Mouse (Mus musculus) adrenal gland, adult 8-10 months (tissue): ENCODE measurements around the gene Casr. TPM values are rescaled to one million over a fixed set of nuclear protein-coding genes. Genes with fewer than 3 reads are reported as not detected.

Source experiments
- DNase-seq: peaks from one replicate; pipeline ENCODE4 v3.0.0; 2022
- total RNA-seq, 4 experiments: library from RNA; stranded (reverse); gene quantifications; 2 replicates each; pipeline ENCODE4 v1.2.4; 2022

Gene Casr
- not detected for total RNA-seq

DNA sequence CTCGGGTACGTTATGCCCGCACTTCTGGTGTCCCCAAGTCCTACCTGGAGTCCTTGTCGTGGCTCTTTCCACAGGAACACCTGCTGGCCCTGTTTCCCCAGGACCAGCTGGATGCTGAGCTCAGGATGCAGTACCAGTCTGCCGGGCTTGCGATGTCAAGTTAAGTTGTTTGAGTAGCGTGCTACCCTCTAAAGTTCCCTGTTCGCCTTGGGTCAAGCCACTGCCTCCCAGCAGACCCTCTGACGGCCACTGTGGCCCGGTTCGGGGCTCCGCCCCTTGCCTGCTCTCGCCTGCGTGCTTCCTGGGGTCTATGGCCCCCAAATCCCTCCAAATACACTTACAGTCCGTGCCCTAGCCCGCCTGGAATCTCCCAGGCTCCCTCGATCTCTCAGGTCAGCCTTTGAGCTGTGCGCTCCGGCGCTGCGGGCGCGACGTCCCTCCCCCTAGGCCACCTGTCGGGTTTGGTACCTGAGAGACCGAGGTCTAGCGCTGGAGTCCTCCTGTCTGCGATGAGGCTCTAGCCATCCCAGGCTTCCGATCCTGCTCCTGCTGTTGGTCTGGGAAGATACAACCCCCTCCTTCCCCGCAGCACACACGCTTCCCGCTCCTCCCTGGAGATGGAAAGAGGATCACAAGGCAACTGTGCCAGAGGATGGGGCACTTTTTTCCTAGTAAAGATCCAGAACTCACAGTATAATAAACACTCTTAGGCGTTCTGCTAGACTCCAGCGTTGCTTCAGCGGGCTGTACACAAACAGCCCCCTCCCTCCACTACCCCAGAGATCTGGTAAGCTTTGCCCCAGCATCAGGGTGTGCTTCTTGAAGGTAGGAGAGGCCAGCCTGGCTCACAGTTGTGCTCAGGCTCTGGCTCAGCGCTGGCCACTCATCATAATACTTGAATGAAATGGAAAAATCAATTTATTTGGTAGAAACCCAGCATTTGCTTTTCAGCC, at the start of gene Casr:
Gene Casr, minus strand, starts transcription at position 756 of the 953 bp plus-strand sequence.
- DNase-seq = no peak

DNA sequence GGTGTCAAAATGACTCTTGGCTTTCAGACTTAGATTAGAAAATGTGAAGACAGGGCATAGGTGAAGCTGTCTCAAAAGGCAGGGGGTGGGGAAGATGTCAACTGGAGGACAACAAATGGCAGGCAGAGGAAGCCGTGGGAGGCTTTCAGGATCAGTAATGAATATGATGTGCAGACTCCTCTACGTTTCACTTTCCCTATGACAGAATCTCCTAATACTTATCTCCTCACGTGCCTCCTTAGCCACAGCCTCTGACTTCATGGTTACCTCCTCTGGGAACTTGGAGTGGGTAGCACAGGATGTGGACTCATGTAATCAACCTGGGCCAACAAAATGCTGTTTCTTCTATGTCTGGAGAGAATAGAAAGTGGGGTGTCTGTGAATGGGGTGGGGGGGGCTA, 40.7 kb upstream of the Casr start:
- no peak for DNase-seq

DNA sequence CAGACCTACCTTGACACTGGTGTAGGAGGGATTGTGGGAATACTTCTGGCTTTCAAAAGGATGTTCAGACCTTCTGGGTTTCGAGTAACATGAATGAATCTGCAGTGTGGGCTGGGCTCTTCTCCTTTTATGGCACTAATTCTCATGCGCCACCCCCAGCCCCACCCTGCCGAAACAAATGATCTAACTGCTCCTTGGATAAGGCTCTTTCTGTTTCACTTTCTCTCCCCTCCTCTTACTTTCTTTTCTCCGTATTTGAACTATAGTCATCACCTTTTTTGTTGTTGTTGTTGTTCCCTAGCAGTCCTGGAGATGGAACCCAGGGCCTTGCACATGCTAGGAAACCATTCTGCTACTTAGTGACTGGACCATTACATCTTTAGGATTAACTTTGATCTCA, 36.3 kb upstream of the Casr start:
- DNase-seq = no peak

DNA sequence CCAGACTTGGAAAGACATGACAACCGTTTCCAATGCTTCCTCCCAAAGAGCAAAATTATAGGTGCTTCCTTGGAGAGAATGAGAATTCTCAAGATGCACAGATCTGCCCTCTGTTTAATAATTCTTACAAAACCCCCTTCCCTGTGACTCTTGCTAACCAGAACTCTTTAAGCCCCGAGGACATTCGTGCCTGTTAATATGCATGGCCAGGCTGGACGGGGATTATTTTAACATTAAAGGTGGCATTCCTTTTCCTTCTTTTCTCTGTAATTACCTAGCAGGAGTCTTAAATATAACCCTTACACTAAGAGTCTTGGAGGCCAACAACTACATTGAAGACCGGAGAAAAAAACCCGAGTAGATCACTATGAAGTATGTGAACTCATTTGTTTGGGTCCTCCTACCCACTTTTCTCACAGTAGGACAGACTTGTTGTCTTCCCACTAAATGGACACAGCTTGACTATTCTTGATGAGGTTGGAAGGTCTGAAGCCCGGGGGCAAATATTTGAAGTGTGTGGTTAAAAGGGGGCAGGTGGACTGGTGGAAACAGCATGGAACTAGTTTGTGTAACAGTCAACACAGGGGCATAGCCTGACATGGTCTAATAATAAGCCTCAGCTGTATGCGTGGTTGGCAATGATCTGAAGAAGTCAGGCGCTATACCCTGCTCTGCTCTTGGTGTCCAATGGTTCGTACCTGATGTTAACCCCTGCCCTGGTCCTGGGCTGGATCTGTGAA, 34.9 kb upstream of the Casr start:
- no peak for DNase-seq

DNA sequence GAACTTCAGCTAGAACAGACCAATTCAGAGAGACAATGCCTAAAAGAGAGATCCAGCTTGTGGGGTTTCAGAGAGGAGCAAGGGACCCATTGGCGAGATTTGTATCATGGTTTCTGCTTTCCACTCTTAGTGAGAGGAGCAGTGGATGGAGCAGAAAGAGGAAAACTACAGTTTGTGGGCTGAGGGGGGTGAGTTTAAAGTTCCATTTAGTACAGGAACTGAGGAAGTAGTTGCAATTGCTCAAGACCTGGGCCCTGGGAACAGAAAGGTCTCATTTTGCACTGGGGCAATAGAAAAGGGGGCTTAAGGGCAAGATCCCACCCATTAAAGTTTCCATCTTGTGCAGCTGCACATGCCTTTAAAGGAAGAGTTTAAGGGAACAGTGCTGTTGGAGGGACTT, 28.0 kb upstream of the Casr start:
- no peak for DNase-seq

DNA sequence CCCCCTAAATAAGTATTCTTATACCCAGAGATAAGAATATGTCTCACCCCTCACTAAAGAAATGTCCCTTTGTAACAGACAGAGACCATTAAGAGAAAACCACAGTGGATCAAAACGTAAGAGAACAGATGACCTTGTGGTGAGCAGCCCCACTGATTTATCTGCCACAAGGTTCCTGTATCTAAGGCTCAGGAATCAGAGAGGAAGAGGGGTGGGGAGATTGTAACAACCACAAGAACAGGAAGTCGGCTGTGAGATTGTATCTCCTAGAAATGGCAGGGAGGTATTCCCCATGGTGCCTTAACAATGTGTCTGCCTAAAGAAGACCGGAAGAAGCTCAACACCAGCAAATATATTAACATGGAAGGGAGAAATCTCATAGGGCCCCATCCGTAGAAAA, 26.0 kb upstream of the Casr start:
- no peak for DNase-seq

DNA sequence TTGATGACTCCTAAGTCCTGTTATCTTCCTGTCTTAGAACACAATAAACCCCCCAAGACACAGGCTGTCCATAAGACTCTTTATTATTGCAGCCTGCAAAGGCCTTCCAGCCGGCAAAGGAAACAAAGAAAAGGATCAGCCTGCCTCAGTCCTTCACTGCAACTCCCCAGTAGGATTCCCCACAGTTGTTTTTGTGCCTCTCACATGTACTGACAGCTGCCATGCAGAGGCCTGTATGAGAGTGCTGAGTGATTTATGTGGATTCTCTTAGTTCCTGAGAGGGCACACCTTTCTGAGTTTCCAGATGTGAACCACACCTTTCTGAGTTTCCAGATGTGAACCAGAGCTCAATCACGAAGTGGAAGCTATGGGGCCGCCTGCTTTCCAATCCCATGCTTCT, 20.1 kb upstream of the Casr start:
- DNase-seq = no peak

DNA sequence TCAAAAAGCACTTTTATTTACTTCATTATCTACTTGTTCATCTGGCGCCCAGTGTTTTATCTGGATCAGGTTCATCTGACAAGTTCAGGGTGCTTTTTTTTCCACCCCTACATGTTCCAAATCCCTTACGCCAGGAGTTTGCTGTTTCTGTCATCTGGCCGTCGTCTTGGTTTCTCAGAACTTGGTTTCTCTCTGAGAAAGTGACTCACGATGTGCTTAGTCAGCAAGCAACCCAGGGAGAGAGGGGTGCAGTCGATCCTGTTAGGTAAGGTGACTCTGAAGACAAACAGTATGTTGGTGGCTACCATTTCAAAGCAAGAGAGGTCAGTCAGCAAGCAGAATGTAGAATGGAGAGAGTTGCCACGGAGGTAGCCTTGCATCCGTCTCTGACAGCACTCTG, 10.0 kb upstream of the Casr start:
- DNase-seq = no peak

DNA sequence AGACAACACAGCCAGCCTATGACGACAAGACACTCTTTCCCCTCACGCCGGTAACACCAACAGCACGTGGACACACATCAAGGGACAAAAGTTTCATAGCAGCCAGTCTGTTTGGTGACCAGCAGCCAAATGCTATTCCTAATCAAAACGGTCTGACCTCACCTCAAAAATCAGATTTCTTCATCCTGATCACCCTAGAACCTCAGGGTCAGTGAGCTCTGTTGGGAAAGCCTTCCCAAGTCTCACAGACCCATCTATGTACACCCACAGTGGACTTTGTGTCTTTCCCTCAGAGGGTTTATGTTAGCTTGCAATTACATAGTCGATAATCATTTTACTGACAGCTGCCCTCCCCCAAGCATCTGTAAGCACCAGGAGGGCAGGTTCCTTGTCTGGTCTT, 2.4 kb downstream of the Casr start:
- DNase-seq = no peak

DNA sequence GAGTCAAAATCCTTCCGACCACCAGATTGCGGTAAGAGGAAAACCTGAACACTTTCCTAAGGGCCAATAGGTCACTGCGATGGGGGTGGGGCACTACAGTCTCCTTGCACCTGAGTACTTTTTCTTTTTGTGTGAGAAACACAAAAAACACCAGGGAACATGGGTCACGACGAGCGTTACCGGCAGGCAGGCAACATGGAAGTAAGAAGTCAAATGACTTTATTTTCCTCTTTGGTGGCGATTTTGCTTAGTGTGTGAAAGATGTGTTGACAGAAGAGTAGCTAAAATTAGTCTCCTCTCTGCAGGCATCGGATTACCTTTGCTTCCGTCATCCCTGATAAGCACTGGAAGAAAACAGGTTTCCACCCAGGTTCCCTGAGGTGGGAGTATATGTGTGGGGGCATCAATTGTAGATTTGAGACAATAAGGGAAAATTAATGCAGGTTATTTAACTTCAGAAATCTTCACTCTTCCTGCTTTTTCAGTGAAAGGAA, 6.2 kb downstream of the Casr start:
- DNase-seq = no peak

DNA sequence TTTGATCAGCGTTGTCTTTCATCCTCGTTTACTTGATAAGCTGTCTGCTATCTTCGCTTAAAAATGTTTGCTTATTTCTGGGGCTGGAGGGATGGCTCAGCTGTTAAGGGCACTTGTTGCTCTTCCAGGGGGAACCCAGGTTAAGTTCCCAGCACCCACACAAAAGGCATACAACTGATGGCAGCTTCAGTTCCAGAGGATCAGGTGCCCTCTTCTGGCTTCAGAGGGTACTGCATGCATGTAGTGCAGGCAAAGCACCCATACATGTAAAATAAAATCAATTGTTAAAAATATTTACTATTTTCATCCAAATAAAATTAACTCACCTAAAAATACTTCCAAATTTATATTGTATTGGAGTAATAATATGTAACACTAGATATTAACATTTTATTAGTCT, 8.3 kb downstream of the Casr start:
- no peak for DNase-seq

DNA sequence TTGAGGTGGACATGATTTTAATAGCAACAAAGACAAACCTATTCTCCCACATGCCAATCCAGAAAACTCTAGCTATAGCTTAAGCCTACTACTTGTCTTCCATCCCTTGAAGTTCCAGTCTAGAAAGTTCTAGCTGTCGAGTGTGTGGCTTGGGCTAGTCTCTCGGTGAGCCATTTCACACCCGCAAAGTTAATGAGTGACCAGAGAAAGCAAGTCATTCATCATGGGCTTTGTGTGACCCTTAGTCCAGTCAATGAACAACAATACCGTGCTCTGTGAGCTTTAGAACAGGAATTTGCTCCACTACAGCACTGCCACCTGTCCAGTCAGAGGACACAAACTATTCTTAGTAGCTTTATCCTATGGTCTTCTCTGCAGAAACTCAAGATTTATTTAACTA, 16.6 kb downstream of the Casr start:
- no peak for DNase-seq

DNA sequence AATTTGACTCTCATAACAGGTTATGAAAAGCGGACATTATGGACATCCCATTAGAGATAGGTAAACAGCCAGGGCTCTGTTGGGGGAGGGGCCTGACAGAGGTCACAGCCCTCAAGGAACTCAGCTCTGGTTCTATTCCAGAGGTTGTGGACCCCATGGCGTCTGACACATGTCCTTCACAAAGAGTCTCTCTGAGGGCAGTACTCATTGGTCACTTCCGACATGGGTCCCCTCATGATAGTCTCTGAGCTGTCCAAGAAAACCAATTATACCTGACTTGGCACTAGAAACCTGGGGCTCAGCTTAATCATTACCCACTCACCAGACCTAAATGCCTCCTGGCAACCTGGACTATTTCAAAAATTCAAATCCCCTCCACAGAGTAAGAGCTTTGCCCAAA, 18.9 kb downstream of the Casr start:
- DNase-seq = no peak

DNA sequence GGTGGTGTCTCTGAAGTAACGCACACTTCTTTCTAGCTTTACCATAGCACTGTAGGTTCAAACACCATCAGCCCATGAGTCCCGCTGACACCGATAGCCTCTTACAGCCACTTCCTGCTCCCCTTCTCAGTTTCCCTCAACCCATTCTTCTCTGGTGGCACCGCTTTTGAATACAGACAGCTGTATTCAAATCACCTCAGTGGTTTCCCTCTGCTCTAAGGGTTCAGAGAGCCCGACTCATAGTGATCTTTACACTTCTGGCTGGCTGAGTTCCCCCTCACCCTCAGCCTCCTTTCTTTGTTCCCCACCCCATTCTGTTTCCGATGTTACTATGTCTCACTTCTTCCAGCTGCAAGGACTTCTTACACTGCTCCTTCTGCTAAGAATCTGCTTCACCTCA, 21.1 kb downstream of the Casr start:
- DNase-seq = no peak

DNA sequence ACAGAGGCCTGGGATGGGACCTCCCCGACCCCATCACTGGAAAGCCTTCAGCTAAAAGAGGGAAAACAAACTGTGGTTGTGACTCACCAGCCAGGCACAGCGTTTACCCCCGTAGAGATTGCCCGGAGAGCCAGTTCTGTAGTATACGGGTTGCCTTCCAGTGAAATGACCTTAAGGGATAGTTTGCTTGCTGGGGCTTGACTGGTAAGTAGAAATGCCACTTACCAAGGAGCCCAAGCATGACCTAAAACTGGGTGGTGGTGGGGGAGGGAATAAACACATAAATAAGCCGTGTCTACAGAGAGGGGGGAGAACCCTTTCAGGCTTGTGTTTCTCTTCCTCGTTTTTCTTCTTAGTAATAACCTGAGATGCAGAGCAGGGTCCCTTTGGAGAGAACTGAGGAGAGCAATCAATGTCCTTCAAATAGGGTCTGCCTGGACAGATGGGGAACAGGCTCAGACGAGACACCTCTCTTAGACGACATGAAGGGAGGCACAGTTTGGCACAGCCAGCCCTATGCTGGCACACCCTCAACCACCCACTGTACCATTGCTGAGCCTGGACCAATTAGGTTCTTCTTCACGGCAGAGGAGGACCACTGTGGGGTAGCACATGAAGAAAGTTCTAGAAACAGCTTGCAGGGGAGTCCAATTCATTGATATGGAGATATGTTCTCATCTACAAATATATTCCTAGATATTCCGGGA, 28.8 kb downstream of the Casr start:
- DNase-seq = no peak

DNA sequence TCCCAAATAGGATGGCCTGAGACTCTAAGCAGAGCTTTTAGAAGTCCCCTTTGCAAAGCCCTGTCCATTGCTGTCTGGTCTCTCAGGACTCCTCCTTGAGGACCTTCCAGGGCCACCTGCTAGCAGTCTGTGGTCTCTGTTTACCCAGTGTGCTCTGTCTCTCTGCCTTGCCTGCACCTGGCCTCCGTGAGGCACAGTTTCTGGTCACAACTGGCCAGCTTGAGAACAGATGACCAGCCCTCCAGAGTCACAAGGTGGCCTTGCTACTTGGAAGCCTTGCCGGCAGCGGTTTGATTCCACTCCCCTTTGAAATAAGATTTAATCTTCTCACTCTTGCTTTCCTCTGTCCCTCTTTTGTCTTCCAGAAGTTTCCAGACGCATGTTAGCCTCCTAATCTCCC, 29.9 kb downstream of the Casr start:
- no peak for DNase-seq

DNA sequence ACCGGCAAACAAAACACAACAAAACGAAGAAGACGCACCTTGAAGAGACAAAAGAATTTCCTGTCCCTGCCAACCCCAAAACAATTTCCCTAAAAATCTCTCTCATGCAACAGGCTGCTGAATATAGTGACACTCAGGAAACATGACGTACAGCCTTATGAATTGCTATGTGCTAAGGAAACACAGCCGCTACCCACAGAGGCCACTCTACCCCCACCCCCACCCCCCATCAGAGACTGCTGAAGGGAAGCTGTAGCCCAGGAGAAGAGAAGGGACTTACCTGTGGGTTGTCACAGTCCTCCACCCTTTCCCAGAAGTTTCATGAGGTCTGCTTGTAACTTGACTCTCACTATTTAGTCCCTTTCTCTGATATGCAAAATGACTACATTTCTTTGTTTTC, 30.3 kb downstream of the Casr start:
- no peak for DNase-seq

DNA sequence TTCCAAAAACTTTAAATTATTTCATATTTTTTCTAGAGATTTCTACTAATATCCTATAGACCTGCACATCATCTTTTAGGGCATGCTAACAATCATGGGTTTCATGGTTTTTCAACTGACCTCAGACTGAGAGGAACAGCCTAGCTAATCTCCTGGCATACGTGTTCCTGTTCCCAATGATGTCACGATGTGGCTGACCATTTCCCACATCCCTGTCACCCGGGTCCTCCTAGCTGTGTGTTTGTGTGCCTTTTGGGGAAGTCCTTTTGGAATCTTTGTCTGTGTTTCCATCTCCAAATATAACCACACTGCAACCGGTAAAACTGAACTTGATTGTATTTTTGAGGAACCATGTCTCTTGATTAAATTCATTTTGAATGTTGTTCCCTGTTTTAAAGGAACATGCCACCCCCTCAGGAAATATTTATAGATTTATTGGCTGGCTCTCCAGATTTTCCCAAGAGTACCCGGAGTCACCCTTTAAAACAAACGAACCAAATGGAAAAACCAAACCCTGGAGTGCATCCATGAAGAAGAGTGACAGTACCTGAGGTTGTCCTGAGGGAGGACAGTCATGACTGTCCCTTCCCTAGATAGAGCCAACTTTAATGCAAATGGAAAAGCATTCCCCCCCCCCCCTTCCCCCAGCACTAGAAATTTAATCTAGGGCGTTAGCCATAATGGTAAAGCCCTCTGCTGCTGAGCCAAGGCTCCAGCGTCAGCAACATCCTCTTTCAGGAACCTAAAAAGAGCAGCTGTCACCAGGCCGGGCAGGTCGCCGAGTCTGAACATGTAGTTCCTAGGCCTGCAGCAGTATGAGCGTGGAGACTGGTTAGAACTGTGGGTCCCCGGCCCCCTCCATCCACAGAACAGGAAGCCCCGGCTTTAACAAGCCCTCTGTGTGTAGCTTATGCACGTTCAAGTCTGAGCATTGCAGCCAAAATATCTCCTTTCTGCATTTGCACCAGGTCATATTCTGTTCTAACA, 31.1 kb downstream of the Casr start:
- DNase-seq = no peak

DNA sequence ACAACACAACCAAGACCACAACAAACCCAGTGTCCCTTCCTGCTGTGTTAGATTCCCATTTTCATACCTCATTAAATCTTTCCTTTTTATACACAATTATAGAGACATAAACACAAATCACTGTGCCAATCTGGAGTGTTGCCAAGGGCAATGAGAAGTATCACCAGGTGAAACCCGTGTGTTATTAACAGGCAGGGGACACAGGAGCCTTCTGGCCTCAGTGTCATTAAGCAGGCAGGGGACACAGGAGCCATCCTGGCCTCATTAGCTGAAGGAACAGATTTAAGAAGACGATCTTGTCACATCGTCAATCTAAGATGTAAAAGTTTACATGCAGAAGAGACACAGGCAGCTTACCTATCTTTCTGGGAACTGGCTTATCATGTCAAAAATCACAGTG, 33.1 kb downstream of the Casr start:
- no peak for DNase-seq

DNA sequence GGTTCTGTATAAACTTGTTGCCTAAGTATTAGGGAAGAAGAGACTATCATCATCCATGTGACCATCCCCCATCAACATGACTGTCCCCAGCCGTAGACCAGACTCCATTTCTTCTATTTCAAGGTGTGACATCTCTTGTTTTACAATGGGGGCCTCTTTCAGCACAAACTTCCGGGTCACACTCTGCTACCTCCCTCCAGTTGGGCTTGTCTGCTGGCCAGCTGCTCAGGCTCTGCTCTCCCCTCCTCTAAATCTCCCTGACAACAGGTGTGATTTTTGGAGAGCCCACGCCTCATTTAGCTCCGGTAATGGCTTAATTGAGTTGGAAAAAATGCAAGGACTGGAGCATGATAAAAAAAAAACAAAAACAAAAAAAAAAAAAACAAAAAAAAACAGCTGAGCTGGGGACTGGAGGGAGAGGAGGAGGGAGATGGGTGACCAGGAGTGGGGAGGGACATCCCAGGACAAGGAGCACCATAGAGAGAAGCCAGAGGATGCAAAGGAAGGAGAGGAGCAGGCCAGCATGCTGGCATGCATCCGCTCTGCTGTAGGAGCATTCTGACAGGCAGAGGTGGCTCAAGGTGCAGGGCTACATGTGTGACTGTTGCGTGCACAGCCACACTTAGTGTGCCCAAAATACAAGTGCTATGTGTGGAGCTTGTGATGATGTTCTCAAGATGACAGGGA, 35.2 kb downstream of the Casr start:
- no peak for DNase-seq

DNA sequence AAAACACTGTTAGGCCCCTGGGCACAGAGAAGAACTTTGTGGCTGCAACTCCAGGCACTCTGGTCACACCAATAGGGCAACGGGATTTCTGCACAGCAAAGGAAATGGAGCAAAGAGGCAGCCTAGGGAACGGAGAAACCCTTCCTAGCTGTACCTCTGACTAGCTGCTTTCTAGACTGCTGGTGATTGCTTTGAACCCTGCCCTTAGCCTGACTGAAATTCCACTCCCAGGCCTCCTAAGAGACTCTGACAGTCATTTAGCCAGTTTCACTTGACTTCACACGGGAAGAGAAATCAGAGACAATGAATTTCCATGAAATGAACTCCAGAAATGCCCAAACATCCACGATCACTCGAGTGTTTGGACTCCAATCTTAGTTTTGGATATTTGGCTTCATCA, 38.8 kb downstream of the Casr start:
- no peak for DNase-seq
